ENCODE assay signal across 1 mouse cellular context in the genomic region with DNA sequence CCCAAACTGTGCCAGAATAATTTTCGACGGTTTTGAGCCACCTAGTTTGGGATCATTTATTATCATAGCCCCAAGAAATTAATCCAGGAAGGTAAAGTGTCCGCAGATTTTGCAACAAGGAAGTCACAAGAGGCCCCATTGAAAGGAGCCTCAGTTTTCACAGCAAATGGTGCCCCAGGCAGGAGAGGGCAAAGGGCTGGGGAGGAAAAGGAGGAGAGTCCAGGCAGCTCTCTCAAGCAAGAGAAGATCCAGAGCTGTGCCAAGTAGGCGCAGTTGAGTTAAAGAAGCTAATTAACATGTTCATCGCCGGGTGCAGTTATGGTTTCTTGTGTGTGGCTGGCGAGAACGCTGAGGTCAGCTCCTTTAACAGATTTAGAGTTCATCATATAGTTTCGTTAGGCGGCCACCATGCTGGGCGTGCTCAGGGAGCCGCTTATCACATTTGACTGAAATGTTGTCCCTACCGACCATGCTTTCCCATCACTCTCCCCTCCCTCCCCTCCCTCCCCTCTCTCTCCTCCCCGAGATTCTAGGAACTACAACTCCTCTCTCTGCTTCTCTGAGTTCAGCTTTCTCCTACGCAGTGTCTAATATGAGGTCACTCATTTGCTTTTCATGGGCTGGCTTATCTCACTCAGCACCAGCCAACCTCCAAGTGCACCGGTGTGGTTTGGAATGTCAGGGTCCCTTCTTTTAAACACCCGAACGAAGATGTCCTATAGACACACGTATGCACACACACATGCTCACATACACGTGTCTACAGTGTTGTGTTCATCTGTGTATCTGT.
TF ChIP-seq lines count a peak whose summit lies in the region.

No protein-coding gene starts in this region.

TF ChIP-seq in CH12.LX, 34 proteins besides CTCF, POLR2A, EP300 and RAD21 (continued from another document):
- TF ChIP-seq IRF4 (IDR thresholded peaks at IDR 0.05; ENCODE audit: low read depth, low read length) = no peak
- peak; percentile 42; the same call in 1 of the 2 replicates for TF ChIP-seq MAFK (IDR thresholded peaks at IDR 0.05; ENCODE audit: insufficient replicate concordance, low read length)
- TF ChIP-seq SMC3 (IDR thresholded peaks at IDR 0.05; ENCODE audit: low read depth, low read length) = no peak
